Mouse (Mus musculus): ENCODE data around the gene Ppp2r5a. TPM values are rescaled to one million over a fixed set of nuclear protein-coding genes. Genes with fewer than 3 reads are reported as not detected.

Ppp2r5a gene
- total RNA-seq, 1 experiment from 2014 or later: 135 TPM

DNA sequence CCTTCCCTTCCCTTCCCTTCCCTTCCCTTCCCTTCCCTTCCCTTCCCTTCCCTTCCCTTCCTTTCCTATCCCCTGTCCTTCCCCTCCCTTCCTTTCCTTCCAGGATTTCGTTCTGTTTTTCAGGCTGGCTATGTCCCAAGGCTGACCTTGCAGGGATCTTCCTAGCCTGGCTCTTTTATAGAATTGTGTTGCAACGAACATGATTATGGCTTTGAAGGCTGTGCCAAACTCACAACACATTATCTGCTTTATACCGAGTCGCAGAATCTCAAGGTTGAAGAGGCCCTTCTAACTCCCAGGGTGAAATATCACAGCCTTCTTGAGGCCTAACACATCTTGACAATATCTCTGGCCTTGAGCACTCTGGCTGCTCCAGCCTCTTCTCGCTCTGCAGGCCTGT lies 84.4 kb downstream of the Ppp2r5a start:
- ATAC-seq (replicated peaks in 1 of 2; ENCODE audit: insufficient read depth in 1 of 2, low FRiP score in 2 of 2, low TSS enrichment in 1 of 2, low read depth in 1 of 2, poor library complexity in 2 of 2, severe bottlenecking in 2 of 2): no peak

- ATAC-seq (replicated peaks in 1 of 2; ENCODE audit: insufficient read depth in 1 of 2, low FRiP score in 2 of 2, low TSS enrichment in 1 of 2, low read depth in 1 of 2, poor library complexity in 2 of 2, severe bottlenecking in 2 of 2): peak; percentile 61 to 78
These were observed 85.4 kb downstream of the Ppp2r5a start, which contains the start of gene Nenf for GRCm38 (mm10) chr1:191317591-191318196. Gene Nenf, minus strand, starts transcription at chr1:191318194.

- ATAC-seq (replicated peaks in 1 of 2; ENCODE audit: insufficient read depth in 1 of 2, low FRiP score in 2 of 2, low TSS enrichment in 1 of 2, low read depth in 1 of 2, poor library complexity in 2 of 2, severe bottlenecking in 2 of 2): no peak
These were observed 86.3 kb downstream of the Ppp2r5a start for GRCm38 (mm10) chr1:191316818-191317217.

DNA sequence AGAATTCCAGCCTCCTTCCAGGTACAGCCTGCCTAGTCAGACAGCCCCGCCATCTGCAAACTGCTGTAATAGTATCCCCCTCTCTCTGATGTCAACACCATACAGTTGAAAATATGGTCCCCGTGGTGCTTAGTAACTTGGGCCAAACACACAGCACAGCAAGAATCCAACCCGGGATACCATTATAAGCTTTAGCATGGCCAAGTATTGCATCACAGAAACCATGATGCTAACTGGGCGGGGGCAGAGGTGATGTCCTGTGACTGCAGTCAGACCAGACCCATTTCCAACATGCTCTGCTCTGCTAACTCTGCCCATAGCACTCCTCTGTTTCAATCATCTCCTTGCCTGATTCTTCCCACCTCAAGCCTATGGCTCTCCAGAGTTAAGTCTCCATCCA lies 89.1 kb downstream of the Ppp2r5a start:
- ATAC-seq (replicated peaks in 1 of 2; ENCODE audit: insufficient read depth in 1 of 2, low FRiP score in 2 of 2, low TSS enrichment in 1 of 2, low read depth in 1 of 2, poor library complexity in 2 of 2, severe bottlenecking in 2 of 2): no peak

DNA sequence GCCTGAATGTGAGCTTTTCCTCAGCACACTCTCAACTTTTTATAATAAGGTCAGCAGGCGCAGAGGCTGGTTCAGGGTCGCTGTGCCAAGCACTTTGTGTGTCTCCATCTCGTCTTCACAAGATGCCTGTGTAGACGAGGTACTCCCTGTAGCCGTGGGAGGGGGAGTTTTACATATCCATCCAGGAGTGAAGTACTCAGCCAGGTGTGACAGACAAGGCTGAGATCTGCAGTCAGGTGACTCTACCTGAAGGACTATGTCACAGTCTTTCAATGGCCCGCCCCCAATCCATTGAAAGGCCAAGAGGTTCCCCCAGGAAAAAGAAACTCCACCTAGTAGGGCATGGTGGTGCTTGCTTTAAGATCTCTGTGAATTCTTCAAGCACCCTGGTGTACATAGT lies 89.9 kb downstream of the Ppp2r5a start:
- ATAC-seq (replicated peaks in 1 of 2; ENCODE audit: insufficient read depth in 1 of 2, low FRiP score in 2 of 2, low TSS enrichment in 1 of 2, low read depth in 1 of 2, poor library complexity in 2 of 2, severe bottlenecking in 2 of 2): 0 out of 4 replicates have a peak, but pooled peaks of 1 of the 2 experiments have one; percentile 2

GRCm38 (mm10) chr1:191312513-191312941 lies 90.5 kb downstream of the Ppp2r5a start:
- peak; percentile 96 to 99 for ATAC-seq (replicated peaks in 1 of 2; ENCODE audit: insufficient read depth in 1 of 2, low FRiP score in 2 of 2, low TSS enrichment in 1 of 2, low read depth in 1 of 2, poor library complexity in 2 of 2, severe bottlenecking in 2 of 2)

DNA sequence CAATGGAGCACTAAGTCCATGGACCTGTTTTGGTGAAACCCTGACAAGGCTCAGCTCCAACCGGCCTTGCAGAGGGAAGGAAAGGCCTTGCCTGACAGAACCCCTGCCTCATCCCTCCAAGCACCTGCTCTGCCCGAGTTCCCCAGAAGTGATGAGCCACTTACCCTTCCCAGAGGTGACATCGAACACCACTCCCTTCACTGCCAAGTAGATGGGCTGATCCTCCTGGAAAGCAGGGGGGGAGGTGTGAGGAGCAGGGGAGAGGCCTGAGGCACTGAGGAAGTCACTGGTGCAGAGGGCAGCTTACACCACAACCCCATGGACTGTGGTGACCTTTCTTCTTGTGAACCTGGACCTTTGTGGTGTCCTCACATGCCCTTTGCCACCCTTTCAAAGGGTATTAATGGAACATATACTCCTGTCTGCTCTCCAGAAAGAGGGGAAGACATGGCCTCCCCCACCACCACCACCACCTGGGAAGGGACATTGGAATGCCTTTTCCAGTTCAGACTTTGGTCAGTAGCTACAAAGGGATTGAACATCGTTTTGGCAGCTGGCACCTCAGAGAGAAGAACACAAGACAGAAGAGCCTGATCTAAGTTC lies 91.7 kb downstream of the Ppp2r5a start:
- no peak for ATAC-seq (replicated peaks in 1 of 2; ENCODE audit: insufficient read depth in 1 of 2, low FRiP score in 2 of 2, low TSS enrichment in 1 of 2, low read depth in 1 of 2, poor library complexity in 2 of 2, severe bottlenecking in 2 of 2)

- no peak for ATAC-seq (replicated peaks in 1 of 2; ENCODE audit: insufficient read depth in 1 of 2, low FRiP score in 2 of 2, low TSS enrichment in 1 of 2, low read depth in 1 of 2, poor library complexity in 2 of 2, severe bottlenecking in 2 of 2)
These were observed 95.2 kb downstream of the Ppp2r5a start for GRCm38 (mm10) chr1:191307766-191308455.

DNA sequence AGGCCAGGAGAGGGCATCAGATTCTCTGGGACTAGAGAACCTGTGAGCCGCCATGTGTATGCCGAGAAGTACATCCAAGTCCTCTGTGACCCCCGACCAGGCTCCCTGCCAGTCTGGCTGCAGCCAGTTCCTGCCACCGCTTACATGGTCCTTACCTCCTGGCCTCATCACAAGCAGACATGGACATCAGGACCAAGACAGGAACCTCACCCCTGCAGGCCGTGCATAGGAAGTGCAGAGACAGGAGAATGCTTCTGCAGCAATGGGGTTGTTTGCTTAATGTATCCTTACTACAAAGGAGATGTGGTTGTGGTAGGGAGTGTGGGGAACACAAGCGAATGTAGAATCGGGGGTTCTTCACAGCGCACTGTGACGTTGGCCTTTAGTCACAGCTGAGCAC lies 96.8 kb downstream of the Ppp2r5a start:
- ATAC-seq (replicated peaks in 1 of 2; ENCODE audit: insufficient read depth in 1 of 2, low FRiP score in 2 of 2, low TSS enrichment in 1 of 2, low read depth in 1 of 2, poor library complexity in 2 of 2, severe bottlenecking in 2 of 2): no peak

DNA sequence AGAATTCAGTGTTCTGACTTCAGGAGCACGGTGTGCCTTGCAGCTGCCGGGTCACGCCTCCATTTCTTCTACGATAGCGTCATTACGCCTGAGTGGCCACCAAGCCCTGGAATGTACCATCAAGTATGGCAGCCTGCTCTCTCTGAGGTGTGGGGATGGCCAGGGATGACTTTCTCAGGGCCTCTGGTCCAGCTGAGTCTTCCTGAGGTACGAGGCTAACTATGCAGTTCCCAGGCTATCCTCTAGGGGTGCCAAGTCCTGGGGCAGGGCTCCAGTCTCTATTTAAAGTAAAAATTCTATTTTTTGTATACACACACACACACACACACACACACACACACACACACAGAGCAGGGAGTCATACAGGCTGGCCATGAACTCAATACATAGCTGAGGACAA lies 97.5 kb downstream of the Ppp2r5a start:
- ATAC-seq (replicated peaks in 1 of 2; ENCODE audit: insufficient read depth in 1 of 2, low FRiP score in 2 of 2, low TSS enrichment in 1 of 2, low read depth in 1 of 2, poor library complexity in 2 of 2, severe bottlenecking in 2 of 2): peak; percentile 56 to 76

DNA sequence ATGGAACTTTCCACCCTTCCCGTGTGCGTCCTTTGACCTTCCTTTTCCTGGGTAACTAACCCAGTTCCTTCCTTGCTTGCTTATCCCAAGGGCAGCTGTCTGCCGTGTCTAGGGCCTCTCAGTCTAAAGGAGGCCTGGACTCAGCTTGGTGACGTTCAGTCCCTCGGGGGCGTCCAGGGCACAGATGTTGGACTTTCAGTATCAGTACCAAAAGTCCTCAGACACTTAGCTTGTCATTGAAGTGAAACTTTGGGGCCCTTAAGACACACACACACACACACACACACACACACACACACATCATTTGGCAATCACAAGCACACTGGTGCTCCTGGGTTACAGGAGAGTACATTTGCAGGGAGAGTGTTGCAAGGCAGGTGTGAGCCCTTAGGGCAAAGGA lies 98.9 kb downstream of the Ppp2r5a start:
- no peak for ATAC-seq (replicated peaks in 1 of 2; ENCODE audit: insufficient read depth in 1 of 2, low FRiP score in 2 of 2, low TSS enrichment in 1 of 2, low read depth in 1 of 2, poor library complexity in 2 of 2, severe bottlenecking in 2 of 2)

DNA sequence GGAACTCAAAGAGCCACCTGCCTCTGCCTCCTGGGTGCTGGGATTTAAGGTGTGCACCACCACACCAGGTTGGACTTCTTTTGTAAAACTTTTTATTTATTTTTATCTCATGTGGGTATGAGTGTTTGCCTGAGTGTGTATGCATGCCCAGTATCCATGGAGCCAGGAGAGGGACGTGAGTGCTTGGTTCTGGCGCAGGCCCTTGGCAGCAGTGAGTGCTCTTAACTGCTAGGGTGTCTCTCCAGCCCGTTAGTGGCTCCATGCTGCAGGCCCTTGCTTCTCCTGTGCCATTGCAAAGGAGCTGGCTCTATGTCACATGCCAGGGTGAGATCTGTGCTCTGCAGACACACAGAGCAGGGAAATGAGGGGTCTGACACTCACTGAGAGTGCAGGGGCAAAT lies 99.3 kb downstream of the Ppp2r5a start:
- no peak for ATAC-seq (replicated peaks in 1 of 2; ENCODE audit: insufficient read depth in 1 of 2, low FRiP score in 2 of 2, low TSS enrichment in 1 of 2, low read depth in 1 of 2, poor library complexity in 2 of 2, severe bottlenecking in 2 of 2)

Other genes starting within 250 kb of the Ppp2r5a start
- 0.69 and 2.3 TPM in 2 replicates for gene Fam71a, start 238.5 kb downstream of the Ppp2r5a start, total RNA-seq (2017)
- 63.1 and 74.7 TPM in 2 replicates for gene Atf3, start 185.2 kb downstream of the Ppp2r5a start, total RNA-seq (2017)
- gene Nenf, start 85.1 kb downstream of the Ppp2r5a start, total RNA-seq (2017): 7.4 and 13.3 TPM in 2 replicates
- 27.1 and 37.1 TPM in 2 replicates for gene Tmem206, start 77.4 kb downstream of the Ppp2r5a start, total RNA-seq (2017)
- gene Dtl, start 172.3 kb upstream of the Ppp2r5a start, total RNA-seq (2017): 81.7 and 96.1 TPM in 2 replicates
- 63.7 and 76.4 TPM in 2 replicates for gene Ints7, start 172.4 kb upstream of the Ppp2r5a start, total RNA-seq (2017)

Measured in hematopoietic stem cell, adult 5-6 weeks (primary cell).